Mouse (Mus musculus) embryonic facial prominence, embryonic 13.5 days (tissue): ENCODE data around the gene Ybx1. TPM values are rescaled to one million over a fixed set of nuclear protein-coding genes. Genes with fewer than 3 reads are reported as not detected.

Experiments used
- ATAC-seq: fragments of 200-750 bp; cut with Nextera tagmentation; 2 replicates; pipeline ENCODE4 v1.8.0; 2017; ENCODE audit warnings: low read depth; ENCODE audit not compliant: insufficient number of reproducible peaks, insufficient read depth, low FRiP score, low TSS enrichment
- H3K27ac ChIP-seq: fragments of 300-500 bp; sonication (generic); 2 replicates; pipeline ENCODE4 v1.5.1; 2015; ENCODE audit warnings: moderate library complexity, mild to moderate bottlenecking, inconsistent platforms
- H3K27me3 ChIP-seq: fragments of 300-500 bp; sonication (generic); 2 replicates; pipeline ENCODE4 v1.6.1; 2015; ENCODE audit warnings: mild to moderate bottlenecking, inconsistent platforms
- H3K36me3 ChIP-seq: fragments of 300-500 bp; sonication (generic); 2 replicates; pipeline ENCODE4 v1.6.1; 2015; ENCODE audit warnings: mild to moderate bottlenecking, inconsistent platforms
- H3K4me1 ChIP-seq: fragments of 300-500 bp; sonication (generic); 2 replicates; pipeline ENCODE4 v1.6.1; 2015; ENCODE audit warnings: inconsistent platforms
- H3K4me2 ChIP-seq: fragments of 300-500 bp; sonication (generic); 2 replicates; pipeline ENCODE4 v1.6.1; 2015; ENCODE audit warnings: moderate library complexity, mild to moderate bottlenecking, inconsistent platforms
- H3K4me3 ChIP-seq: fragments of 300-500 bp; sonication (generic); 2 replicates; pipeline ENCODE4 v1.5.1; 2015; ENCODE audit warnings: mild to moderate bottlenecking, inconsistent platforms
- H3K9ac ChIP-seq: fragments of 300-500 bp; sonication (generic); 2 replicates; pipeline ENCODE4 v1.6.1; 2015; ENCODE audit warnings: mild to moderate bottlenecking, inconsistent platforms
- H3K9me3 ChIP-seq: fragments of 300-500 bp; sonication (generic); 2 replicates; pipeline ENCODE4 v1.6.1; 2016; ENCODE audit warnings: inconsistent platforms
- WGBS: fragments of 180-500 bp; shearing (Covaris S2); methylation state at CpG from one replicate; pipeline ENCODE4 v1.1.7; 2015; ENCODE audit warnings: mixed read lengths; 5-methylcytosine and 5-hydroxymethylcytosine counted together
- polyA plus RNA-seq: library from polyadenylated mRNA; unstranded; fragments of >200 nt; fragmentation: Nextera tagmentation; extraction: Ambion mirVana; gene quantifications from 2 replicates; pipeline ENCODE4 v1.2.1, GENCODE M21; 2015

The Ybx1 gene
- 680 and 805 TPM in 2 replicates for polyA plus RNA-seq

GRCm38 (mm10) chr4:119294415-119295133 is at the start of gene Ybx1:
Gene Ybx1 (minus strand): TSS chr4:119294604.
- Histone ChIP-seq H3K27ac (peak within 1 kb of the TSS; percentile 93), H3K27me3 (no peaks in the 10 kb centered on the region)
- WGBS, result under 1% methylated on average over 61 of the region's 61 CpGs

GRCm38 (mm10) chr4:119338861-119339361 is 44.5 kb upstream of the Ybx1 start:
- 3% methylated on average over 10 of the region's 10 CpGs for WGBS
- no peaks in the 10 kb centered on the region for H3K36me3 ChIP-seq
- no peaks in the 10 kb centered on the region for H3K9me3 ChIP-seq
- H3K4me3 ChIP-seq, result no peak overlapping the region
- peak overlapping the region; percentile 47; the same call in 1 of the 2 replicates for H3K9ac ChIP-seq
- no peak for ATAC-seq
- 0 out of 2 replicates have a peak, but pooled peaks cover 8% of the 10 kb centered on the region for H3K4me1 ChIP-seq
- no peaks in the 10 kb centered on the region for H3K27me3 ChIP-seq
- H3K27ac ChIP-seq, result 0 out of 2 replicates have a peak overlapping the region, but pooled peaks have one; percentile 44
- peak overlapping the region; percentile 42; the same call in 1 of the 2 replicates for H3K4me2 ChIP-seq

More at GRCm38 (mm10) chr4:119294415-119295133, at the start of gene Ybx1:
- peak; percentile 100 for ATAC-seq
- H3K4me1 ChIP-seq, result peaks cover 23% of the 10 kb centered on the region
- peak within 1 kb of the TSS; percentile 83 for H3K4me2 ChIP-seq
- peak within 1 kb of the TSS; percentile 94 for H3K9ac ChIP-seq
- peak within 1 kb of the TSS; percentile 87 for H3K4me3 ChIP-seq
- H3K36me3 ChIP-seq, result peaks cover 9% of the 10 kb centered on the region
- no peaks in the 10 kb centered on the region for H3K9me3 ChIP-seq

- Histone ChIP-seq H3K4me1 (0 out of 2 replicates have a peak, but pooled peaks cover 8% of the 10 kb centered on the region), H3K27me3 (no peaks in the 10 kb centered on the region), H3K36me3 (no peaks in the 10 kb centered on the region), H3K4me2 (peak overlapping the region; percentile 42; the same call in 1 of the 2 replicates), H3K9ac (peak overlapping the region; percentile 47; the same call in 1 of the 2 replicates), H3K9me3 (no peaks in the 10 kb centered on the region), H3K4me3 (no peak overlapping the region), H3K27ac (0 out of 2 replicates have a peak overlapping the region, but pooled peaks have one; percentile 44)
- 73% methylated on average over 4 of the region's 4 CpGs for WGBS
- no peak for ATAC-seq
Observed at GRCm38 (mm10) chr4:119338422-119338821, 44.0 kb upstream of the Ybx1 start.

- H3K4me2 ChIP-seq, result no peak overlapping the region
- no peaks in the 10 kb centered on the region for H3K27me3 ChIP-seq
- H3K4me3 ChIP-seq, result no peak overlapping the region
- H3K36me3 ChIP-seq, result no peaks in the 10 kb centered on the region
- H3K4me1 ChIP-seq, result 0 out of 2 replicates have a peak, but pooled peaks cover 1% of the 10 kb centered on the region
- no peaks in the 10 kb centered on the region for H3K9me3 ChIP-seq
- ATAC-seq, result no peak
- H3K27ac ChIP-seq, result no peak overlapping the region
- H3K9ac ChIP-seq, result no peak overlapping the region
- 87% methylated on average over 6 of the region's 6 CpGs for WGBS
Observed at GRCm38 (mm10) chr4:119333487-119333886, 39.1 kb upstream of the Ybx1 start.

GRCm38 (mm10) chr4:119320896-119321550 is 26.6 kb upstream of the Ybx1 start:
- peak overlapping the region; percentile 81 for H3K4me3 ChIP-seq
- peak overlapping the region; percentile 95 for H3K4me2 ChIP-seq
- peak overlapping the region; percentile 81 for H3K9ac ChIP-seq
- H3K9me3 ChIP-seq, result no peaks in the 10 kb centered on the region
- ATAC-seq, result no peak
- peaks cover 26% of the 10 kb centered on the region for H3K36me3 ChIP-seq
- H3K27me3 ChIP-seq, result no peaks in the 10 kb centered on the region
- 23% methylated on average over 10 of the region's 10 CpGs for WGBS
- H3K4me1 ChIP-seq, result peaks cover 13% of the 10 kb centered on the region
- H3K27ac ChIP-seq, result peak overlapping the region; percentile 90

- H3K36me3 ChIP-seq, result peaks cover 33% of the 10 kb centered on the region
- H3K4me3 ChIP-seq, result peak within 1 kb of the TSS; percentile 81
- no peaks in the 10 kb centered on the region for H3K27me3 ChIP-seq
- ATAC-seq, result peak; percentile 91
- H3K27ac ChIP-seq, result peak within 1 kb of the TSS; percentile 90
- H3K4me2 ChIP-seq, result peak within 1 kb of the TSS; percentile 95
- no peaks in the 10 kb centered on the region for H3K9me3 ChIP-seq
- H3K4me1 ChIP-seq, result peaks cover 13% of the 10 kb centered on the region
- under 1% methylated on average over 44 of the region's 44 CpGs for WGBS
- peak within 1 kb of the TSS; percentile 81 for H3K9ac ChIP-seq
Observed at GRCm38 (mm10) chr4:119320131-119320830, 25.9 kb upstream of the Ybx1 start, which contains the start of gene Ppih. Gene Ppih (minus strand): TSS chr4:119320546.

- no peak overlapping the region for H3K4me2 ChIP-seq
- no peak overlapping the region for H3K4me3 ChIP-seq
- no peak for ATAC-seq
- peaks cover 82% of the 10 kb centered on the region for H3K36me3 ChIP-seq
- no peaks in the 10 kb centered on the region for H3K9me3 ChIP-seq
- no peaks in the 10 kb centered on the region for H3K4me1 ChIP-seq
- H3K27me3 ChIP-seq, result no peaks in the 10 kb centered on the region
- no peak overlapping the region for H3K9ac ChIP-seq
- no peak overlapping the region for H3K27ac ChIP-seq
- 64% methylated on average over 1 of the region's 1 CpGs for WGBS
Observed at GRCm38 (mm10) chr4:119313756-119314155, 19.4 kb upstream of the Ybx1 start.

- Histone ChIP-seq H3K27ac (no peak overlapping the region), H3K9ac (no peak overlapping the region), H3K4me3 (no peak overlapping the region), H3K9me3 (no peaks in the 10 kb centered on the region), H3K27me3 (no peaks in the 10 kb centered on the region), H3K4me1 (no peaks in the 10 kb centered on the region), H3K4me2 (no peak overlapping the region), H3K36me3 (peaks cover 32% of the 10 kb centered on the region)
- 62% methylated on average over 5 of the region's 5 CpGs for WGBS
- no peak for ATAC-seq
Observed at GRCm38 (mm10) chr4:119305418-119305817, 11.0 kb upstream of the Ybx1 start.

GRCm38 (mm10) chr4:119303291-119303690 is 8.9 kb upstream of the Ybx1 start:
- Histone ChIP-seq H3K36me3 (peaks cover 17% of the 10 kb centered on the region), H3K27ac (no peak overlapping the region), H3K9me3 (no peaks in the 10 kb centered on the region), H3K4me2 (no peak overlapping the region), H3K9ac (no peak overlapping the region), H3K27me3 (no peaks in the 10 kb centered on the region), H3K4me1 (no peaks in the 10 kb centered on the region), H3K4me3 (no peak overlapping the region)
- WGBS, result 92% methylated on average over 8 of the region's 8 CpGs
- ATAC-seq, result no peak

- no peak overlapping the region for H3K9ac ChIP-seq
- no peak overlapping the region for H3K27ac ChIP-seq
- ATAC-seq, result no peak
- peaks cover 3% of the 10 kb centered on the region for H3K36me3 ChIP-seq
- H3K4me3 ChIP-seq, result no peak overlapping the region
- H3K4me1 ChIP-seq, result no peaks in the 10 kb centered on the region
- no peaks in the 10 kb centered on the region for H3K9me3 ChIP-seq
- WGBS, result 81% methylated on average over 3 of the region's 3 CpGs
- no peaks in the 10 kb centered on the region for H3K27me3 ChIP-seq
- H3K4me2 ChIP-seq, result no peak overlapping the region
Observed at GRCm38 (mm10) chr4:119301777-119302176, 7.4 kb upstream of the Ybx1 start.

GRCm38 (mm10) chr4:119300761-119301160 is 6.4 kb upstream of the Ybx1 start:
- no peak overlapping the region for H3K27ac ChIP-seq
- 93% methylated on average over 3 of the region's 3 CpGs for WGBS
- H3K4me3 ChIP-seq, result no peak overlapping the region
- H3K27me3 ChIP-seq, result no peaks in the 10 kb centered on the region
- ATAC-seq, result no peak
- no peak overlapping the region for H3K9ac ChIP-seq
- H3K9me3 ChIP-seq, result no peaks in the 10 kb centered on the region
- no peaks in the 10 kb centered on the region for H3K4me1 ChIP-seq
- H3K36me3 ChIP-seq, result no peaks in the 10 kb centered on the region
- H3K4me2 ChIP-seq, result no peak overlapping the region
